Mouse (Mus musculus): ENCODE measurements at regions not wholly inside any gene's neighbourhood (a gene's known extent, or its start where the extent isn't known, plus 50 kb on each side); places are given as distances from the start of the nearest gene placed in this dataset.

- Histone ChIP-seq H3K27me3 (ENCODE audit: control insufficient read depth, insufficient read depth, low read length) (no peaks in the 10 kb centered on the region; the same call in 1 of the 2 replicates), H3K4me3 (replicated peaks; ENCODE audit: insufficient read depth, low read depth, low read length) (no peak overlapping the region), H3K4me1 (ENCODE audit: control insufficient read depth, insufficient read depth, low read length) (no peaks in the 10 kb centered on the region), H3K27ac (ENCODE audit: insufficient read depth, low read length) (no peak overlapping the region)
- TF ChIP-seq POLR2A (IDR thresholded peaks at IDR 0.05; ENCODE audit: borderline replicate concordance, insufficient read depth, low read length) (no peak), CTCF (IDR thresholded peaks at IDR 0.05; ENCODE audit: borderline replicate concordance, insufficient read depth, low read depth, low read length) (no peak)
- DNase-seq, result no peak
- whole genome bisulfite sequencing, result 57% methylated on average over 4 of the region's 4 CpGs
Observed at GRCm38 (mm10) chr2:137560366-137560765, 443.9 kb upstream of the Jag1 start.

- WGBS, result 89% methylated on average over 2 of the region's 2 CpGs
- Histone ChIP-seq H3K4me3 (replicated peaks; ENCODE audit: insufficient read depth, low read depth, low read length) (no peak overlapping the region), H3K4me1 (ENCODE audit: control insufficient read depth, insufficient read depth, low read length) (no peaks in the 10 kb centered on the region), H3K27me3 (ENCODE audit: control insufficient read depth, insufficient read depth, low read length) (no peaks in the 10 kb centered on the region), H3K27ac (ENCODE audit: insufficient read depth, low read length) (no peak overlapping the region)
- no peak for DNase-seq
- TF ChIP-seq POLR2A (IDR thresholded peaks at IDR 0.05; ENCODE audit: borderline replicate concordance, insufficient read depth, low read length), result no peak
- TF ChIP-seq CTCF (IDR thresholded peaks at IDR 0.05; ENCODE audit: borderline replicate concordance, insufficient read depth, low read depth, low read length), result no peak
Observed at GRCm38 (mm10) chr2:137553871-137554270, 437.4 kb upstream of the Jag1 start.

- Histone ChIP-seq H3K27me3 (ENCODE audit: control insufficient read depth, insufficient read depth, low read length) (no peaks in the 10 kb centered on the region), H3K27ac (ENCODE audit: insufficient read depth, low read length) (no peak overlapping the region), H3K4me3 (replicated peaks; ENCODE audit: insufficient read depth, low read depth, low read length) (no peak overlapping the region), H3K4me1 (ENCODE audit: control insufficient read depth, insufficient read depth, low read length) (no peaks in the 10 kb centered on the region)
- WGBS, result 66% methylated on average over 2 of the region's 2 CpGs
- DNase-seq, result no peak
- TF ChIP-seq POLR2A (IDR thresholded peaks at IDR 0.05; ENCODE audit: borderline replicate concordance, insufficient read depth, low read length) (no peak), CTCF (IDR thresholded peaks at IDR 0.05; ENCODE audit: borderline replicate concordance, insufficient read depth, low read depth, low read length) (no peak)
Observed at GRCm38 (mm10) chr2:137536581-137536980, 420.1 kb upstream of the Jag1 start.

- WGBS, result 56% methylated on average over 2 of the region's 2 CpGs
- DNase-seq, result no peak
Observed at GRCm38 (mm10) chr2:137516271-137516670, 399.8 kb upstream of the Jag1 start.

GRCm38 (mm10) chr2:137515043-137515442, 398.6 kb upstream of the Jag1 start:
- H3K27me3 ChIP-seq (ENCODE audit: control insufficient read depth, insufficient read depth, low read length), result no peaks in the 10 kb centered on the region
- no peak overlapping the region for H3K4me3 ChIP-seq (replicated peaks; ENCODE audit: insufficient read depth, low read depth, low read length)
- TF ChIP-seq CTCF (IDR thresholded peaks at IDR 0.05; ENCODE audit: borderline replicate concordance, insufficient read depth, low read depth, low read length), result no peak
- no peak for TF ChIP-seq POLR2A (IDR thresholded peaks at IDR 0.05; ENCODE audit: borderline replicate concordance, insufficient read depth, low read length)
- 67% methylated on average over 3 of the region's 3 CpGs for WGBS
- H3K27ac ChIP-seq (ENCODE audit: insufficient read depth, low read length), result no peak overlapping the region
- H3K4me1 ChIP-seq (ENCODE audit: control insufficient read depth, insufficient read depth, low read length), result no peaks in the 10 kb centered on the region
- DNase-seq, result no peak

More at GRCm38 (mm10) chr2:137516271-137516670, 399.8 kb upstream of the Jag1 start:
- Histone ChIP-seq H3K27me3 (ENCODE audit: control insufficient read depth, insufficient read depth, low read length) (no peaks in the 10 kb centered on the region), H3K27ac (ENCODE audit: insufficient read depth, low read length) (no peak overlapping the region), H3K4me3 (replicated peaks; ENCODE audit: insufficient read depth, low read depth, low read length) (no peak overlapping the region), H3K4me1 (ENCODE audit: control insufficient read depth, insufficient read depth, low read length) (no peaks in the 10 kb centered on the region)
- no peak for TF ChIP-seq CTCF (IDR thresholded peaks at IDR 0.05; ENCODE audit: borderline replicate concordance, insufficient read depth, low read depth, low read length)
- TF ChIP-seq POLR2A (IDR thresholded peaks at IDR 0.05; ENCODE audit: borderline replicate concordance, insufficient read depth, low read length), result no peak

- TF ChIP-seq POLR2A (IDR thresholded peaks at IDR 0.05; ENCODE audit: borderline replicate concordance, insufficient read depth, low read length), result no peak
- no peak for TF ChIP-seq CTCF (IDR thresholded peaks at IDR 0.05; ENCODE audit: borderline replicate concordance, insufficient read depth, low read depth, low read length)
- no peak overlapping the region for H3K4me3 ChIP-seq (replicated peaks; ENCODE audit: insufficient read depth, low read depth, low read length)
- no peaks in the 10 kb centered on the region for H3K27me3 ChIP-seq (ENCODE audit: control insufficient read depth, insufficient read depth, low read length)
- WGBS, result 43% methylated on average over 2 of the region's 2 CpGs
- no peak for DNase-seq
- no peaks in the 10 kb centered on the region for H3K4me1 ChIP-seq (ENCODE audit: control insufficient read depth, insufficient read depth, low read length)
- no peak overlapping the region for H3K27ac ChIP-seq (ENCODE audit: insufficient read depth, low read length)
Observed at GRCm38 (mm10) chr2:137513895-137514506, 397.6 kb upstream of the Jag1 start.

GRCm38 (mm10) chr2:137510671-137511235, 394.3 kb upstream of the Jag1 start:
- TF ChIP-seq POLR2A (IDR thresholded peaks at IDR 0.05; ENCODE audit: borderline replicate concordance, insufficient read depth, low read length) (no peak), CTCF (IDR thresholded peaks at IDR 0.05; ENCODE audit: borderline replicate concordance, insufficient read depth, low read depth, low read length) (no peak)
- Histone ChIP-seq H3K4me1 (ENCODE audit: control insufficient read depth, insufficient read depth, low read length) (no peaks in the 10 kb centered on the region), H3K27ac (ENCODE audit: insufficient read depth, low read length) (no peak overlapping the region), H3K4me3 (replicated peaks; ENCODE audit: insufficient read depth, low read depth, low read length) (no peak overlapping the region), H3K27me3 (ENCODE audit: control insufficient read depth, insufficient read depth, low read length) (no peaks in the 10 kb centered on the region)
- 60% methylated on average over 3 of the region's 3 CpGs for WGBS
- no peak for DNase-seq

GRCm38 (mm10) chr2:137501236-137501635, 384.8 kb upstream of the Jag1 start:
- no peak overlapping the region for H3K4me3 ChIP-seq (replicated peaks; ENCODE audit: insufficient read depth, low read depth, low read length)
- no peak for DNase-seq
- H3K4me1 ChIP-seq (ENCODE audit: control insufficient read depth, insufficient read depth, low read length), result no peaks in the 10 kb centered on the region
- TF ChIP-seq POLR2A (IDR thresholded peaks at IDR 0.05; ENCODE audit: borderline replicate concordance, insufficient read depth, low read length) (no peak), CTCF (IDR thresholded peaks at IDR 0.05; ENCODE audit: borderline replicate concordance, insufficient read depth, low read depth, low read length) (no peak)
- H3K27me3 ChIP-seq (ENCODE audit: control insufficient read depth, insufficient read depth, low read length), result no peaks in the 10 kb centered on the region
- 70% methylated on average over 1 of the region's 1 CpGs for WGBS
- no peak overlapping the region for H3K27ac ChIP-seq (ENCODE audit: insufficient read depth, low read length)

Data from cerebellum, adult 2 months (tissue).